Mouse (Mus musculus) lung, embryonic 15.5 days (tissue): Measurements from ENCODE around the gene Ifi211. TPM values are rescaled to one million over a fixed set of nuclear protein-coding genes. Genes with fewer than 3 reads are reported as not detected.
"Not testable (repeated sequence)": the region's sequence is repeated elsewhere in the genome, so short reads cannot be mapped to it uniquely, and the experiment has no call there.

ENCODE experiments used
- ATAC-seq: fragments of 200-750 bp; cut with Nextera tagmentation; 2 replicates; pipeline ENCODE4 v1.8.0; 2017; ENCODE audit warnings: moderate number of reproducible peaks, borderline replicate concordance; ENCODE audit not compliant: low FRiP score, low TSS enrichment; ENCODE audit errors: extremely low read depth
- H3K27ac ChIP-seq: fragments of 300-500 bp; sonication (generic); 2 replicates; pipeline ENCODE4 v1.5.1; 2015; ENCODE audit warnings: moderate library complexity, mild to moderate bottlenecking, inconsistent platforms
- H3K27me3 ChIP-seq: fragments of 300-500 bp; sonication (generic); 2 replicates; pipeline ENCODE4 v1.6.1; 2015; ENCODE audit warnings: inconsistent platforms
- H3K36me3 ChIP-seq: fragments of 300-500 bp; sonication (generic); 2 replicates; pipeline ENCODE4 v1.6.1; 2015; ENCODE audit warnings: inconsistent platforms
- H3K4me1 ChIP-seq: fragments of 300-500 bp; sonication (generic); 2 replicates; pipeline ENCODE4 v1.6.1; 2015; ENCODE audit warnings: inconsistent platforms
- H3K4me2 ChIP-seq: fragments of 300-500 bp; sonication (generic); 2 replicates; pipeline ENCODE4 v1.6.1; 2015; ENCODE audit warnings: inconsistent platforms, mild to moderate bottlenecking, moderate library complexity
- H3K4me3 ChIP-seq: fragments of 300-500 bp; sonication (generic); 2 replicates; pipeline ENCODE4 v1.5.1; 2015; ENCODE audit warnings: mild to moderate bottlenecking, inconsistent platforms
- H3K9ac ChIP-seq: fragments of 300-500 bp; sonication (generic); 2 replicates; pipeline ENCODE4 v1.6.1; 2015; ENCODE audit warnings: inconsistent platforms
- H3K9me3 ChIP-seq: fragments of 300-500 bp; sonication (generic); 2 replicates; pipeline ENCODE4 v1.6.1; 2016; ENCODE audit warnings: inconsistent platforms
- WGBS: fragments of 180-500 bp; shearing (Covaris S2); methylation state at CpG from one replicate; pipeline ENCODE4 v1.1.7; 2015; 5-methylcytosine and 5-hydroxymethylcytosine counted together
- polyA plus RNA-seq: library from polyadenylated mRNA; unstranded; fragments of >200 nt; fragmentation: Nextera tagmentation; extraction: Ambion mirVana; gene quantifications from 2 replicates; pipeline ENCODE4 v1.2.1, GENCODE M21; 2015

The Ifi211 gene
- polyA plus RNA-seq, 1 experiment from 2014 or later, result 1.4 TPM

DNA sequence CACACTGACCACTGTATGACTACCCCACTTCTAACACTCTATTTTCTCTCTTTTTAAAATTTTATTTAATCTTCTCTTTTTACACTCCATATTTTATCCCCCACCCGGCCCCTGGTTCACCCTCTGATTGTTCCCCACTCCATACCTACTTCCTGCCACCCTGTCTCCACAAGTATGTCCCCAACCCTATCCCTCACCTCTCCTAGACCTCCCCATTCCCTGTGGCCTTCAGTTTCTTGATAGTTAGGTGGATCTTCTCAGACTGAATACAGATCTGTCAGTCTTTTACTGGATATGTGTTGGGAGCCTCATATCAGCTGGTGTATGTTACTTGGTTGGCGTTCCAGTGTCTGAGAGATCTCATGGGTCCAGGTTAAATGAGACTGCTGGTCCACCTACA lies 1.7 kb upstream of the Ifi211 start:
- Histone ChIP-seq H3K27me3 (no peaks in the 10 kb centered on the region), H3K27ac (no peak overlapping the region), H3K36me3 (no peaks in the 10 kb centered on the region), H3K4me2 (no peak overlapping the region), H3K4me1 (no peaks in the 10 kb centered on the region), H3K4me3 (no peak overlapping the region), H3K9me3 (no peaks in the 10 kb centered on the region), H3K9ac (no peak overlapping the region)
- 70% methylated on average over 2 of the region's 2 CpGs for WGBS
- no peak for ATAC-seq

DNA sequence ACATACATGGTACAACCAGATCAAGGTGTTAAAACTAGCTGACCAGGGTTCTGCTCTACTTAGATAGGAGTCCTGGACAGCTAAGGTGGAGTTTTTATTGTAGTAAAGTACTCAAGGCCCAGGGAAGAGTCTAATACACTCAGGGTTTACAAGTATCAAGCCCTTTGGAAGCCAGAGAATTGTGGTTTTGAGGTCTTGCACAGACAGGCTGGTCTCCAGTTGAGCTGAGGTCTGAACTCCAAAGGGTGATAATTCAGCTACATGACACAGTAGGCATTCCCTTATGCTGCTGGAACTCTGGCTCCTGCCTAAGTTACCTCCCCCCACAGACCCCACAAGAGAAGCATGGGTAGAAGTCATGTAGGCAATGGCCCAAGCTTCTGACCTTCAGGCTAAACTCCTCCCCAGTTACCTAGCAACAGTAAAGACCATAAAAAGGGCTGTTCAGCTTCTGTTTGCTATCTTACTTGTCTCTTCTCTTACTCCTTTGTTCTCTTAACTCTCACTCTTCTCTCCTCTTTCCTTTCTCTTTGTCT lies 478 bp upstream of the Ifi211 start:
- ATAC-seq, H3K9ac ChIP-seq, H3K36me3 ChIP-seq, H3K4me2 ChIP-seq, H3K4me3 ChIP-seq, H3K9me3 ChIP-seq, H3K27ac ChIP-seq, H3K27me3 ChIP-seq, H3K4me1 ChIP-seq: not testable (repeated sequence)

DNA sequence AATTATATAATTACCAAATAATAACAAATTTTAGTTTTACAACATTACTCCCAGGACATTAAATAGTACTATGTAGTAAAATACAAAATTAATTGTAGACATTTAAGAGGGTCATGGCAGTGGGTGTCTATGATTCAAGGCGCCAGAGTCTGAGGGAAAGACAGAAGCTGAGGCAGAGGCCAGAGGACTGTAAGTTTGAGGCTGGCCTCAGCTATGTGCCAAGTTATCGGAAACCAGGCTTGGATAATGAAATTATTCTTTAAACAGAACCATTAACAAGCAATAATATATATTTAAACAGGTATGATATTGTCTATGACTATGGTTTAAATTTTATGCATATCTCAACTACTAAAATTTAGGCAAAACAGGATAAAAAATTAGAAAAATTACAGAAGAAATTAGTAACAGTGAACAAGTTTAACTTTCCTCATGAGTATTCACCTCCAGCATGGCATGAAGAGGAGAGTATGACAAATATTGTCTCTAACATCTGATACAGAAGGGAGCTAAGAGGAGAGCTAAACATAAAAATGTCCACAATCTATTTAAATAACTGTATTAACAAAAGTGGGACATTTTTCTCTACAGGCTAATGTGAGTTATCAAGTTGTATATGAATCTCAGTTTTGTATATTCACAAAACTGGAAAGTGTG lies 910 bp downstream of the Ifi211 start:
- Histone ChIP-seq H3K27me3 (no peaks in the 10 kb centered on the region), H3K4me1 (no peaks in the 10 kb centered on the region), H3K27ac (no peak overlapping the region), H3K9ac (no peak overlapping the region), H3K4me2 (no peak overlapping the region), H3K4me3 (no peak overlapping the region), H3K36me3 (no peaks in the 10 kb centered on the region), H3K9me3 (no peaks in the 10 kb centered on the region)
- no peak for ATAC-seq
- 77% methylated on average over 2 of the region's 2 CpGs for WGBS

DNA sequence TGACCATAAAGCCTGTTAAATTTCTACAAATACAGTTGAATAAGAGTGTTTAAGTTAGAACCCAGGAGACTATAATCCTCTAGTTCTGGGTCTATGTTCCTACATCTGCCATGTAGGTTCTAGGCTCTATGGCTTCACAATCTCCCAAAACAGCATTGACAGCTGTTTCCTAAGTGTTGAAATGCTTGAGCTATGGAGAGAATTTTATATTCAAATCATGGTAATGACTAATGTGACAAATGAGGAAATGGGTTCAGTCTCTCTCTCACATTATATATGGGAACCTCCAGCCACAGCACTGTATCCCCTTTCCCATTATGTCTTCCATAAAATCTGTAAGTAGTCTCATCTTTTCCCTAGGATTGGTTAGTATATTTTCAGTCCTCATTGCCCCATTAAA lies 4.5 kb downstream of the Ifi211 start:
- not testable (repeated sequence) for H3K4me3 ChIP-seq, H3K27ac ChIP-seq, H3K9ac ChIP-seq, H3K9me3 ChIP-seq, H3K27me3 ChIP-seq, H3K4me2 ChIP-seq, H3K4me1 ChIP-seq, H3K36me3 ChIP-seq, ATAC-seq

DNA sequence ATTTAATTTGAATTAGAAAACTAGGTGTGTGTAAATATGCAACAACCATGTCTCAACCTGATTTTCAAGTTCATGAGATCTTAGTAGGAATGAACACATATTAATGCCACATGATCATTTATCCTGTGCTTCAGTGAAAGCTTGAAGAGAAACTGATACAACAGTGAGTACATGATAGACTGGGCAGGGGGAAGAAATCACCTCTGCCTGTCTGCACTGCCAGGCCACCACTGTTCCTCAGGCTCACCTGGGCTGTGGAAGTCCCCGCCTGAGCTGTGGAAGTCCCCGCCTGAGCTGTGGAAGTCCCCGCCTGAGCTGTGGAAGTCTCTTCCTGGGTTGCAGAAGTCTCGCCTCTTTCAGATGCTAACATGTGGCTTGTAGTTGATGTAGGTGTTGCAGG lies 7.0 kb downstream of the Ifi211 start:
- H3K4me2 ChIP-seq, H3K9ac ChIP-seq, H3K27me3 ChIP-seq, ATAC-seq, H3K4me1 ChIP-seq, H3K4me3 ChIP-seq, H3K9me3 ChIP-seq, H3K27ac ChIP-seq, H3K36me3 ChIP-seq: not testable (repeated sequence)
- 74% methylated on average over 4 of the region's 4 CpGs for WGBS

DNA sequence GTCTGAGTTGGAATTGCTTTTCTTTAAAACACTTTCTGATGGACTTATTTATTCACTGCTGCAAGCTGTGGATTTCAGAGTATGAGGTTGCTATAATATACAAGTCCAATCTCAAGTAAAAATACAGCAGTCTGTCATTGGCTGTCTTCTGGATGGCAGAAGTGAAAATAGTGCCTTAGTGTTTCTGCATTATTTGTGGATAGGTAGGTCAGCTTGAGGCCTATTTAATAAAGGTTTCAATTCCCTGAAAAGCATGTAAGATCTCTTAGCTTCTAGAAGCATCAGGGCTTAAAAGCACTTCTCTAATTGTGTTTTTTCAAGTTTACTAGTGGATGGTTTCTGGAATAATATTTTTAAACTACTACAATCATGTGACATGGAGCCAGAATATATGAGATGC lies 23.1 kb downstream of the Ifi211 start:
- H3K36me3 ChIP-seq, H3K9me3 ChIP-seq, H3K27me3 ChIP-seq, H3K9ac ChIP-seq, H3K4me1 ChIP-seq, H3K4me2 ChIP-seq, H3K4me3 ChIP-seq, H3K27ac ChIP-seq, ATAC-seq: not testable (repeated sequence)

DNA sequence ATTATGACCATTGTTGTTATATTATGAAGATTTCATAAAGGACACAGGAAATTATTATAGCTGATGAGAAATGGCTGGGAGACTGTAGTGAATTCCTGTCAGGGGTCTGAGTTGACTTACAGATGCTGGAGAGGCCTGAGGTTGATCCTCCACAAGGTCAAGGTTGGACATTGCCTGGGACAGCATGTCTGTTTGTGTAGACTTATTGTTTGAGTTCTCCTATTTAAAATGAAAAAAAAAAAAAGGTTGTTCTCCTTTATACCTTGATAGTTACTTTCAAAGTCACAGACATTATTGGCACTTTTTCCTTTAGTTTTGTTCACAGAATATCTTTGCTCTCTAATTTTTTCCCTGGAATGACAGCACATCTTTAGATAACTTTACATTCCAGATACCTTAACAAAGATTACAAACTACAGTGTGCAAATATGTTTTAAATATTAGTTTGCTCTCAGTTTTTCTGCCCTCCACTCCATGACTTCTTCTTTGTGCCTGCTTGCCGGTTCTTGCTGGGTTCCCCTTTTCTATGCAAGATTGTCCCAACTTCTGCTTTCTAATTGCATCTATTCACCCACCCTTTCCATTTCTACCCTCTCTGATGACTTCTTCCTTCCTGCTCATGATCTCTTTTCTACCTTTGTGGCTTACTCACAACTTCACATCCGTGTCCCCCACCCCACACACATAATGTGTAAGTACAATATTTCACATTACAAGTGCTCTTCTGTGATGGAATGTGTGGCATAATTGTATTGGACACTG lies 25.6 kb downstream of the Ifi211 start:
- H3K4me1 ChIP-seq, H3K4me3 ChIP-seq, H3K27ac ChIP-seq, H3K36me3 ChIP-seq, H3K27me3 ChIP-seq, H3K4me2 ChIP-seq, H3K9me3 ChIP-seq, H3K9ac ChIP-seq, ATAC-seq: not testable (repeated sequence)
- WGBS, result 86% methylated on average over 1 of the region's 2 CpGs

DNA sequence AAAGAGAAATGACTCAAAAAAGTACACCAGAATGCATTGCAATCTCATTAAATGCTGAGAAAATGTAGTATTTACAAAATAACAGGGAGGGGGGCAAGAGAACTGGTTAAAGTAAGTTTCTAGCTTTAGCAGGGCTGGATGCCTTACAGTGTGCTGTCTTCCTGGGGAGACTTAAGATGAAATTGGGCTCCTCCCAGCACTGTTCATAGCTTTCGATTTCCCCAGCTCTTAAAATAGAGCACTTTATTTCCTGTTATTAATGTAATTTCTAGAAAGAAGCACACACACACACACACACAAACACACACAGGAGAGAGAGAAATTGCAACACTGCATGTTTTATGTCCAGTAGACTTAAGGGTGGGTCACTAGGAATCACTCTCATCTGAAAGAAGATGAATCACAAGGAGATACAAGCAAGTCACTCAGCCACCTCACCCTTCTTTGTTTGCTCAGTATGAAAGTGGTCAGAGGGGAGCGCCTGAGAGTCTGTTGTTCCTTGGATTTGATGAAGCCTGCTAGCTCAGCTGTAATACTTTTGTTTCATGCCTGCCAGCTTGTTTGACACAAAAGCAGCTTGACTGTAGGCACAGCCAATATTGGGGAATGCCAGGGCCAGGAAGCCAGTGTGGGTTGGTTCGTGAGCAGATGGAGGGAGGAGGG lies 32.7 kb downstream of the Ifi211 start:
- WGBS, result 48% methylated on average over 3 of the region's 3 CpGs

DNA sequence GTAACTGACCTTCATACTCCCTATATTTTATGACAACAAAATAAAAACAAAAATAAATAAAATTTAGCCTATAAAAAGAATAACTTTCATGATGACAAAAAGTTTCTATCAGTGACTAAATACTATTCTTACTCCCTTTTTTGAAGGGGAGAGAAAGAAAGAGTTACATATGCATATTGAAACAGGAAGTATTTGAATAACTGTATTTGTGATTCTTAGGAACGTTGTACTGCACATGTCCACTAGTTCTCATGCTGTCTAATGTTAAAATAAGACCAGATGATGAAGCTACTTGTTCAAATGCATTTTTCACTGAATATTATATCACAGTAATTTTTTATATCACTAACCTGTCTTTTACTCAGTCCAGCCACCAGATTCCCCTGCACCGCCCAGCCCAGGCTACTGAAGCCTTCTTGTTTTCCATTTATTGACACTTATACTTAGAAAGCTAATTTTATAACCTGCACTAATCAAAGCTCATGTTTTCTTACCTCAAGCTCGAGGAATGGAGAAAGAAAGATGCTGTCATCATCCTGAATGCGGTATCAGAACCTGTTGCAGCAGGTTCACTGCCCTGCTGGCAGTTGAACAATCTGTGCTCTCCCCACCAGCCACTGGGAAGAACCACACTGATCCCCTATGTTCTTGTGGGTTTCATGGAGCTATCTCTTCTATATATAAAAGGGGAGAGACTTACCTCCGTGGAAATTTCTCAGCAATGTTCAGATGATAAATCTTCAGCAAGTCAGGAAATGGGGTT lies 33.4 kb downstream of the Ifi211 start:
- H3K9ac ChIP-seq, H3K36me3 ChIP-seq, H3K27ac ChIP-seq, H3K4me1 ChIP-seq, H3K9me3 ChIP-seq, ATAC-seq, H3K4me2 ChIP-seq, H3K4me3 ChIP-seq, H3K27me3 ChIP-seq: not testable (repeated sequence)
- 60% methylated on average over 5 of the region's 5 CpGs for WGBS

More for the DNA sequence above, 32.7 kb downstream of the Ifi211 start:
- not testable (repeated sequence) for H3K4me1 ChIP-seq, H3K9ac ChIP-seq, H3K27ac ChIP-seq, H3K4me3 ChIP-seq, H3K36me3 ChIP-seq, ATAC-seq, H3K27me3 ChIP-seq, H3K4me2 ChIP-seq, H3K9me3 ChIP-seq

DNA sequence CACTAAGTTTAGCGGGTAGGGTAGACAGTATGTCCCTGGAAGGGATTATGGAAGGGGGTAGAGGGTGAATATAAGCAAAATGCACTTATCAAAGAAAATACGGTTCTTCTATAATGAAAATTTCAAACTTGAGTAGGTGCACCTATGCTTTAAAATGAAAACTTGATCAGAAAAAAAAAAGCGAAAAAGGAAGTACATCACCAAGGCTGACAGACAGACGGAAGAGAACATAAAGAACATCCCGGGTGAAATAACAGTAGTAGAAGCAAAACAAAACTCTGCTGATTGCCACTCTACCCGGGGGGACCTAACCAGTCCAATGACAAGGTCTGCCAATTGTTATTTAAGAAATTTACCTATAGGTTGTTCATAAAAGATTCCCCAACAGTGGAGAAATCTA lies 34.6 kb downstream of the Ifi211 start:
- not testable (repeated sequence) for H3K27me3 ChIP-seq, H3K9me3 ChIP-seq, H3K9ac ChIP-seq, H3K36me3 ChIP-seq, H3K4me1 ChIP-seq, ATAC-seq, H3K4me2 ChIP-seq, H3K4me3 ChIP-seq, H3K27ac ChIP-seq
- 87% methylated on average over 6 of the region's 6 CpGs for WGBS

DNA sequence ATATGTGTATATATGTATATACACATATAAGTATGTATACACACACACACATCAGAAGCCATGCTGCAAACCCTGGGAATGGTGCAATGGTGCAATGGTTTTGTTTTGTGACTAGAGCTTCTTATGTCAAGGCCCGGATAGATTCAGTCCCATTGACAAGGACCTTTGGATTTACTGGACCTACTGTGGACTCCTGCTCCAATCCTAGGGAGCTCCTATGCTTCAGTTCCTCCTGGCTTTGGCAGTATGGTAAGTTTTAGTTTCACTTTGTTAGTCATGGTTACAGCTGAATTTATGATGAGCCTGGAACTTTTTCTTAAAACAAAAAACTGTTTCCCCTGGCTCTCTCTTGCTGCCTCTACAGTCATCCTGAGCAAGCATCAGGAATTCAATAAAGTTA lies 35.7 kb downstream of the Ifi211 start:
- H3K36me3 ChIP-seq, H3K4me1 ChIP-seq, H3K4me3 ChIP-seq, H3K27ac ChIP-seq, ATAC-seq, H3K9me3 ChIP-seq, H3K9ac ChIP-seq, H3K4me2 ChIP-seq, H3K27me3 ChIP-seq: not testable (repeated sequence)
- 83% methylated on average over 1 of the region's 1 CpGs for WGBS

DNA sequence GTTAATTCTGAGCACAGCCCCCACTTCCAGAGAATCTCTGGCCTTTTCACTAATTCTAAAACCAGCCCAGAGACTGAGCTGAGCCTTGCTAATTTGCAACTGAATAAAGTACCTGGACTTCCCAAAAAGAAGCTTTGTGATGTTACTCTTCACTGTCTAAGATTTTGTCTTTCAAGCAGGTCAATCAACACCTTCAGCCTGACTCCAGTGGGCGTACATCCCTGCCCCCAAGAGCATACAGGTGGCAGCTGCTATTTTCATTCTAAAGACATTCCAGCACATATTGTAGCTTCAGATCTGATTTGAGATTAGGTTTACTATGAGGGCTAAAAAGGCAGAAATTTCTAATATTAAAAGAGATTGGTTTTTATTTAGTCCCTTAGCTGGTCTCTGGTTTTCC lies 44.3 kb downstream of the Ifi211 start:
- not testable (repeated sequence) for H3K9me3 ChIP-seq, H3K27ac ChIP-seq, ATAC-seq, H3K4me1 ChIP-seq, H3K4me2 ChIP-seq, H3K27me3 ChIP-seq, H3K4me3 ChIP-seq, H3K9ac ChIP-seq, H3K36me3 ChIP-seq
- 69% methylated on average over 1 of the region's 1 CpGs for WGBS
